Mouse (Mus musculus) spleen, postnatal 0 days (tissue): ENCODE results near the gene Uhrf1bp1. TPM values are rescaled to one million over a fixed set of nuclear protein-coding genes. Genes with fewer than 3 reads are reported as not detected.

Experiments
- polyA plus RNA-seq: library from polyadenylated mRNA; unstranded; fragments of >200 nt; fragmentation: Nextera tagmentation; extraction: Ambion mirVana; gene quantifications from 2 replicates; pipeline ENCODE4 v1.2.1, GENCODE M21; 2015

Uhrf1bp1 gene
- 3.2 and 3.5 TPM in 2 replicates for polyA plus RNA-seq

DNA sequence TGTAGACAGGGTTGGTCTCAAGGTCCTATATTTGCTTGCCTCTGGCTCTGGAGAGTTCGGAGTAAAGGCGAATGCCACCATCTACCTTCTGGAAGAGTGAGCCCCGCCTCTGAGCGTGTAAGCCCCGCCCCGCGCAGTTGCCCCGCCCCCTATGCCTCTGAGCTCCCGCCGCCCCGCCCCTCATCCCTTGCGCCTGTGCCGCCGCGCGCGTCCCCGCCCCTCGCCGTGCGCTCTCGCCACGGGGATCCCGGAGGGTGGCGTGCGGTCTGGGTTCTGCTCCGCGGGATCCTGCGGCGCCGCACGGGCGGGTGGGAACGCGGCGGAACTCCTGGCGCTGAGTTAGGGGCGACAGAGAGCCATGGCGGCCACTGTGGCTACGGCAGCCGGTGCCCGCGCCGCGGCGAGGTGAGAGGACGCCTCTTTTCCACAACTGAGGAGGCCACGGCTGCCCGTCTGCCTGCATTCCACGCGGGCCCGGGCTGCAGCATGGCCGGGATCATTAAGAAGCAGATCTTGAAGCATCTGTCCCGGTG, at the start of gene Uhrf1bp1:
Gene Uhrf1bp1 (plus strand): TSS at position 177 of the 533 bp plus-strand sequence.

GRCm38 (mm10) chr17:27820568-27821406, 35.5 kb upstream of the Uhrf1bp1 start, which contains the start of gene D17Wsu92e:
D17Wsu92e (minus strand) TSS chr17:27820648.

DNA sequence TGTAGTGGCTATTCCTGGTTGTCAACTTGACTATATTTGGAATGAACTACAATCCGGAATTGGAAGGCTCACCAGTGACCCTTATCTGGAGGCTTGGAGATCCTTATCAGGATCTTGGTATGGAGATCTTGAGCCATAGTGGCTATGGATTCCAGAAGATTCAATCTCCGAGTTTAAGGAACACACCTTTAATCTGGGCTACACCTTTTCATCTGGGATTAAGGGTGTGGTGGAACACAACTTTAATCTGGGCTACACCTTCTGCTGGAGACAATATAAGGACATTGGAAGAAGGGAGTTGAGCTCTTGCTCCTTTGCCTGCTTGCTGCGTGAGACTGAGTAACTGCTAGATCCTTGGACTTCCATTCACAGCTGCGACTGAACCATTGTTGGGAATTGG, 18.4 kb upstream of the Uhrf1bp1 start, which contains the start of gene Snrpc:
Gene Snrpc (plus strand): TSS at position 301 of the 400 bp plus-strand sequence.

DNA sequence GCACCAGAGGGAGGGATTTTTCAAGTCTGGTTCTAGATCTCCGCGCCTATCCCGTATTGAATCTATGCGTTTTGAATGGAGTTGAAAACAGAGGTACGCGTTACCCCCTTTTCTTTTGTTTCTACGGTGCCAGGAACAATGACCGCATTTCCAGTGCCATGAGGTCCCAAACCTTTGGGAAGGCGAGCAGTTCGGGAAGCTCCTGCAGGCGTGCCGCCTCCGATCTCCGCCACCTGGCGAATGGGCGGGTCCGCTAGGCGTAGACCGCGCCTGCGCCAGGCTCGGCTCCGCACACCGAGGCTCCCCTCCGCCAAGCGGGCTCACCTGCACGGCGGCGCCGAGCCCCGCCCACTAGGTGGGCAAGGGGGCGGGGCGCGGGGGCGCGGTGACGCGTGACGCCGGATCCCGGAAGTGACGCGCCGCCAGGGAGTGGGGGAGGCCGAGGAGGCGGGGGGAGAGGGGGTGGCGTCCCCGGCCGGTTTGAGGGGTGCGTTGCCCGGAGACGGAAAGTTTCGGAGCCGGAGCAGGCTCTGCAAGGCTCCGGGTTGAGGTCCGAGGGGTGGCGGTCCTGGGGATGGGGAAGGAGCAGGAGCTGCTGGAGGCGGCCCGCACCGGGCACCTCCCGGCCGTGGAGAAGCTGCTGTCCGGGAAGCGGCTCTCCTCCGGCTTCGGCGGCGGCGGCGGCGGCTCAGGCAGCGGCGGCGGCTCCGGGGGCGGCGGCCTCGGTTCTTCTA, 52.8 kb downstream of the Uhrf1bp1 start, which contains the start of gene Anks1:
Gene Anks1 (plus strand): TSS at position 419 of the 734 bp plus-strand sequence.

DNA sequence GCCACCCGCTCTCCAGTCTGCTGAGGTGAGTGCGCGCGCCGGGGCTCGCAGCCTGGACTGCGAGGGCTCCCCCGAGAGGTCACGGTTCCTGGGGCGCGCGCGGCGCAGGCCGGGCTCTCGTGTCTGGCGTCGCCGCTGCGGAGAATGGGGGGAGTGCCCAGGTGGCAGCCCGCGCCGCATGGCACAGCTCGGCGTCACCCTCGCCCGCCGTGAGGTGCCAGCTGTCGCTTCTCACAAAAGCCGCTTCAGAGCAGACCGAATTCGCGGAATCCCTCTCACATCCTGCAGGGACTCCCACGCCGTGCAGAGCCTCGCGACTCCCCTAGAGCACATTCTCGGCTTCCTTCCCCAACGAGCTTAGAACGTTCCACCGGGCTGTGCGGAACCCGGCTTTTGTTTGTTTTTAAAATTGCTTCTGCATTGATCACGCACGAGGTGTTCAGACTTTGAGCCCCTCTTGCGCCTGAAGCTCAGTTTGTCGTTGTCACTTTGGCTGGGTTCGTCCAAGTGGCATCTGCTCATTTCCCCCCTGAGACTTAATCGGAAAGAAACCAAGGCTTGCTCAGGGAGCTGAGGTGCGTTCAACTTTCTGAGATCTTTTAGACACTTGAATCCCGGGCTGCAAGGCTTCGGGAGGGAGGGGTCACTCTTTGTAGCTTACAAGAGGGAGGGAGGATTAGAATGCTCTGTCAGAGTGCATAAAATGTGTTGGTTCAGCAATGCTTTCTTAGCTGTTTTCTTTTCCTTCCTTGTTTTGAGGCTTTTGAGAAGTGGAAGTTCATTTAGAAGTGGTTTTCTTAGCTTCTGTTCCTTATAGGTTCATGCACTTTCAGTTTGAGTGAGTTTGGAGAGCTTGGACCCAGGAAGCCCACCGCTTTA, 53.6 kb downstream of the Uhrf1bp1 start, which contains the start of gene Taf11:
Gene Taf11 (minus strand): TSS at position 223 of the 879 bp plus-strand sequence.

Other genes with a start within 250 kb of the Uhrf1bp1 start
- gene Nudt3, start 232.9 kb upstream of the Uhrf1bp1 start, polyA plus RNA-seq: 40.4 and 41.3 TPM in 2 replicates
- gene RPS10-NUDT3, start 221.2 kb upstream of the Uhrf1bp1 start, polyA plus RNA-seq: not detected in 2 replicates
- 1,040 and 1,063 TPM in 2 replicates for gene Rps10, start 219.8 kb upstream of the Uhrf1bp1 start, polyA plus RNA-seq
- 0.54 and 1.4 TPM in 2 replicates for gene Pacsin1, start 200.9 kb upstream of the Uhrf1bp1 start, polyA plus RNA-seq
- gene Spdef, start 127.5 kb upstream of the Uhrf1bp1 start, polyA plus RNA-seq: 0.12 TPM in 1 of 2 replicates, not detected in the other
- 26.5 and 26.8 TPM in 2 replicates for gene D17Wsu92e, start 35.8 kb upstream of the Uhrf1bp1 start, polyA plus RNA-seq
- 222 and 225 TPM in 2 replicates for gene Snrpc, start 18.3 kb upstream of the Uhrf1bp1 start, polyA plus RNA-seq
- gene Anks1, start 52.9 kb downstream of the Uhrf1bp1 start, polyA plus RNA-seq: 6.5 and 9.1 TPM in 2 replicates
- gene Taf11, start 53.4 kb downstream of the Uhrf1bp1 start, polyA plus RNA-seq: 32.1 and 33.7 TPM in 2 replicates
- 0.46 TPM in 2 replicates for gene Tcp11, start 224.2 kb downstream of the Uhrf1bp1 start, polyA plus RNA-seq